Mouse (Mus musculus) gastrocnemius, postnatal 14 days (tissue): ENCODE data around the gene Dbx2. TPM values are rescaled to one million over a fixed set of nuclear protein-coding genes. Genes with fewer than 3 reads are reported as not detected.
A peak's percentile ranks its signal among the peaks of the same experiment; 100 is the strongest.

Experiments
- DNase-seq: peaks from one replicate; pipeline ENCODE4 v3.0.0; 2021; ENCODE audit warnings: mixed read lengths
- intact Hi-C: fragments of 180-260 bp; cut with DNase I; formaldehyde crosslinking; loops from one replicate; pipeline ENCODE4 v1.15.1; 2025; ENCODE audit warnings: low total_unique reads
- long read RNA-seq, 2 experiments: library from polyadenylated mRNA; stranded (forward); transcript quantifications; one replicate each; pipeline ENCODE4 v2.0.0; 2021
- total RNA-seq, 2 experiments: library from RNA; stranded (reverse); gene quantifications; 2 replicates each; pipeline ENCODE4 v1.2.3; 2021

Dbx2 gene
- total RNA-seq, result not detected
- long read RNA-seq, experiment 1, result 0 reads
- long read RNA-seq, experiment 2, result 0 reads

DNA sequence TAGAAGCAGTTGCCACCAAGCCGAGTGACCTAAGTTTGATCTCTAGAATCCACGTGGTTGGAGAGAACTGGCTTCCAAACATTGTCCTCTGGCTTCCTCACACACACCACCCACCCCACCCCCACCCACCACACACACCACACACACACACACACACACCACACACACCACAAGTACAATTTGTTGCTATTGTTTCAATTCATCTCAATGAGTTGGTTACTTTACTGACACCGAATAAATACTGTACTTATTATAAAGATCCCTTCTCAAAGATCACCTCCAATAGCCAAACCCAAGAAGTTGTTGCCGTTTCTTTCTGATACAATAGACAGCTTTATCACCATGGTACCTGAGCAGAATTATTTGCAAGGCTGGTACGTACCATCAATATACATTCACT is at the start of gene Dbx2:
TSS of gene Dbx2 (minus strand) at position 101 of the 400 bp plus-strand sequence.
- intact Hi-C loops, result no loop called here
- DNase-seq, result no peak

GRCm38 (mm10) chr15:95702206-95702605 is 46.4 kb upstream of the Dbx2 start:
- DNase-seq, result no peak
- intact Hi-C loops, result no loop called here

GRCm38 (mm10) chr15:95701573-95701972 is 45.8 kb upstream of the Dbx2 start:
- intact Hi-C loops, result no loop called here
- DNase-seq, result no peak

- no peak for DNase-seq
- intact Hi-C loops, result no loop called here
These were observed 43.6 kb upstream of the Dbx2 start for GRCm38 (mm10) chr15:95699371-95699770.

DNA sequence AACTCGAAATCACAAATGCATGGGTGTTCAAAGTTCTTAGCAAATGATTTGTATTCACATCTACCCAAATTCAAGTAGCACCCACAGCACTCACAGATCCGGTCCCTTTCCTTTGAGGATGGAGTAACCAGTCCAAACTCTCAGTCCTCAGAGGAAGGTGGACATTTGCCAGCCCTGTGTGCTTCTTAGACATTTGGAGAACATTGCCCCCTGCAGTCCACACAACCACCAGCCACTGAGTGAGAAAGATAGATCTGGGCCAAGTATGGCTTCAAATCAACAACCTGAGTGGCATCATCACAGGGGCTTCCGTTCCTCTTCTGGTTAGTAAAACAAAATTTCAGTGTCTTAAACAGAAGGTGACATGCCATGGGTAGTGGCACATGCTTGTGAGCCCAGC is 38.0 kb upstream of the Dbx2 start:
- intact Hi-C loops, result no loop called here
- DNase-seq, result no peak

GRCm38 (mm10) chr15:95691594-95691993 is 35.8 kb upstream of the Dbx2 start:
- DNase-seq, result no peak
- intact Hi-C loops, result no loop called here

DNA sequence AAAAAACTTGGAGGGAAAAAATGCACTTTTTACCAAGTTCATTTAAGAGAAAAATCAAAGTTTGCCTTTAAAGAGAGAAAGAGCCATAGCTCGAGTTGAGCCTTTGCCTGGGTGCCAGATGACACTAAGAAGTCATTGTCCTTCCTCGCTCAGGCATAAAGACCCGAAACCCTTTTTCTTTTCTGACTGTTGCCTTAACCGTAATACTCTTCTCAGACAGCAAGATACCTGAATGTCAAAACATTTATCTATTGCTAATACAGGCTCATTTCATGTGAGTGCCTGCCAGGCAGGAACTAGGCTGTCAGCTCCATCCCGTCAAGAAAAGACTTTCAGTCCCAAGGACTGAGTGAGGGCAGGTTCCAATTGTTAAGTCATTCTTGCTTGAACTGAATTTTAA is 35.4 kb upstream of the Dbx2 start:
- DNase-seq, result no peak
- intact Hi-C loops, result no loop called here

DNA sequence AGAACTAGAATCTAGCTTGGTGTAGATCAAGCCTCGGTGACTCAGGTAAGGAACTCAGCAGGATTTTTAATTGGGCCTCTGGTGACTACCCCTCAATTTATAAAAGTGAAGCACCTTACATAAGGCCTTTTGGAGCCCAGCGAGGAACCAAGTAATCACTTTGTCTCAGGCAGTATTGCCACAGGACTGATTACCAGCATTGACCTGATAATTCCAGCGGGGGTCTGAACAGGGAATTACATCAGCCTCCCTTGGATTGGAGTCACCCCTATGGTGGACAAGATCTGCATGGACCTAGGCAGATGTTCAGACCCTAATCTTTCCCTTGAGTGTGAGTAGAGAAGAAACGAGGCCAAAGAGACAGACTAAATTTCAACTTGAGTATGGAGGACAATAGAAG is 26.9 kb upstream of the Dbx2 start:
- intact Hi-C loops, result no loop called here
- DNase-seq, result no peak

- DNase-seq, result no peak
- intact Hi-C loops, result no loop called here
These were observed 19.9 kb upstream of the Dbx2 start for GRCm38 (mm10) chr15:95675645-95676044.

- no peak for DNase-seq
- intact Hi-C loops, result no loop called here
These were observed 19.4 kb upstream of the Dbx2 start for GRCm38 (mm10) chr15:95675176-95675575.

- intact Hi-C loops, result no loop called here
- DNase-seq, result peak; percentile 31
These were observed 11.4 kb upstream of the Dbx2 start for GRCm38 (mm10) chr15:95667209-95667608.

GRCm38 (mm10) chr15:95665002-95665401 is 9.2 kb upstream of the Dbx2 start:
- intact Hi-C loops, result no loop called here
- no peak for DNase-seq

- DNase-seq, result no peak
These were observed 6.0 kb upstream of the Dbx2 start for GRCm38 (mm10) chr15:95661718-95662117.

GRCm38 (mm10) chr15:95660368-95660767 is 4.6 kb upstream of the Dbx2 start:
- intact Hi-C loops, result no loop called here
- DNase-seq, result no peak

More at GRCm38 (mm10) chr15:95661718-95662117, 6.0 kb upstream of the Dbx2 start:
- intact Hi-C loops, result no loop called here

DNA sequence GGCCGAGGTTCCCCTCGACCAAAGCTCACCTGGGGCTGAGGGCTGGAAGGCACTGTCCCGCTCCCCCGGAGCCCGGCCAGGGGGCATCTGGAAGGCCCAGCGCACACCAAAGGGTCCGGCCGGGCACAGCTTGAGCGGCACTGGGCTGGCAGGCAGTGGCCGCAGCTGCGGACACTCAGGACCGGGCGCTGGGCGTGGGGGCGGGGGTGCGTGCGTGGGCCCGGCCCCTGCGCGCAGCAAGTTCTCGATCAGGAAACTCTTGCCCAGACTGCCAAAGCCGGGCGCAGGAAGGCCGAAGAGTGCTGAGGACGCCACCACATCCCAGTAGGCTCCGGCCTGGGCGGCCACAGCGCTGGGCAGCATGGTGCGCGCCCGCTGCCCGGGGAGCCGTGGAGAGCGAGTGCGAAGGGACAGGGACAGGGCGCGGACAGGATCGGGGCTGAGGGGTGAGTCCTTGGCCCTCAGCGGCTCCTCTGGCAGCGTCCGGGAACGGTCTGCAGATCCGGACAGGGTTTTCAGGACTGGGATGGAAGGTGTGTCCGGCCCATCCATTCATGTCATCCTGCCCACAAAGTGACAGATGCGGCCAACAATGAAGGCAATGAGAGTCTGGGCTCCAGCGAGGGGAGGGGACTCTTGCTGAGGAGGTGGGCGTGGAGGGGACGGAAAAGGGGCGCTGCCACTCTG is 1.4 kb downstream of the Dbx2 start:
- DNase-seq, result peak; percentile 7
- intact Hi-C loops, result no loop called here

DNA sequence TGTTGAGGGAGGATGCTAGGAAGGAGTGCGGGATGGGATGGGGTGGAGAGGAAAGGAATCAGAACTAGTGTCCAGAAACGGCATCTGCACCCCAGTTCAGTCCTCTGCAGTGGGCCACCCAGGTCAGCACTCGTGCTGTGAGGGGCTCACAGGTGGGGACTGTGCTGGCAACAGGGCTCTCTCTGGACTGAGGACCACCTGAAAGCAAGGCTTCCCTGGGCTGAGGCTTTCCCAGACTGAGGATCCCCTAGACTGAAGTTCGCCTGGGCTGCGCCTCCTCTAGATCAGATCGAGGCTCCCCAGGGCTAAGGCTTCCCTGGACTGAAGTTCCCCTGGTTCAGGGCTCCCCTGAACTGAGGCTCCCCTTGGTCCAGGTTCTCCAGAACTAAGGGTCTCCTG is 1.9 kb downstream of the Dbx2 start:
- DNase-seq, result no peak
- intact Hi-C loops, result no loop called here

- intact Hi-C loops, result no loop called here
- no peak for DNase-seq
These were observed 2.7 kb downstream of the Dbx2 start for GRCm38 (mm10) chr15:95652898-95653707.

GRCm38 (mm10) chr15:95651824-95652223 is 3.9 kb downstream of the Dbx2 start:
- intact Hi-C loops, result no loop called here
- DNase-seq, result no peak

DNA sequence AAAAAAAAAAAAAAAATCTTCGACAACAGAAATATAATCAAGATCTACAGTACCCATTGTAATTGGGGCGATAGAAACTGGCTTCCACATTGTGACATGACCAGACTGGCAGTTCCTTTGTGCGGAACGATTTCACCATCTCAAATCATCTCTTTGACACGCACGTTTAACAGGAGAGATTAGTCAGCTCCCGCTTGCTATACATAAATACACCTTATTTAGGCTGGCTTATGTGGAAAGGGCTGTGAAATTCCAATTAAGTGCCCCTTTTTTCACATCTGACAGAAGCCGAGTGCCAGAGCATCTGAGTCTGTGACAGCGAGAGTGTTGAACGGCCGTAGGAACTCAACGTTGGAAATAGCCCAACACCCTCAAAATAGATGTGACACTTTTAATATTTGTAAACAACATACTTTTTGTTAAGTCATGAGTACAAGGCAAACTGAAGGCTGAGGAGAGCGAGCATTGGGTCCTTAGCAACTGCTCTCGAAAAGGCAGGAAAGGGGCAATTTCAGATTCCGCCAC is 12.2 kb downstream of the Dbx2 start:
- intact Hi-C loops, result no loop called here

DNA sequence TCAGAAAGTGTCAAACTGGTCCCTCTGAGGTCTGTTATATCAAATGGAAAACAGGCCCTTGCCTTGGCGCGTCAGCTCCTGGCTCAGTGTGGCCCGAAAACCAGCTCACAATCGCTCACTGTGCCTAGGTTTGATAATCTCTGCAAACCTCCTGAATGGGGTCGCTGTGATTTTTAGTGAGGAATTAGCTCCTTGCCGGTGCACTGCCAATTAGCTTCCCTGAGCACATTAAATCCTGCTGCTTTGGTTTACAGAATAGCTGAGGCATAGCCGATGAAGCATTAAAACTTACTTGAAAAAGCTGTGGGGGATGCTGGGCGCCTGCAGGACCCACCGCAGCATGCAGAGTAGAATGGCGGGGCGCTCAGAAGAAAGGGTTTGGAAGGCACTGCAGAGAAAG is 15.4 kb downstream of the Dbx2 start:
- no peak for DNase-seq
- intact Hi-C loops, result no loop called here

More for the DNA sequence above, 12.2 kb downstream of the Dbx2 start:
- no peak for DNase-seq

- intact Hi-C loops, result no loop called here
- no peak for DNase-seq
These were observed 16.0 kb downstream of the Dbx2 start for GRCm38 (mm10) chr15:95639829-95640134.
